In the genomic region with DNA sequence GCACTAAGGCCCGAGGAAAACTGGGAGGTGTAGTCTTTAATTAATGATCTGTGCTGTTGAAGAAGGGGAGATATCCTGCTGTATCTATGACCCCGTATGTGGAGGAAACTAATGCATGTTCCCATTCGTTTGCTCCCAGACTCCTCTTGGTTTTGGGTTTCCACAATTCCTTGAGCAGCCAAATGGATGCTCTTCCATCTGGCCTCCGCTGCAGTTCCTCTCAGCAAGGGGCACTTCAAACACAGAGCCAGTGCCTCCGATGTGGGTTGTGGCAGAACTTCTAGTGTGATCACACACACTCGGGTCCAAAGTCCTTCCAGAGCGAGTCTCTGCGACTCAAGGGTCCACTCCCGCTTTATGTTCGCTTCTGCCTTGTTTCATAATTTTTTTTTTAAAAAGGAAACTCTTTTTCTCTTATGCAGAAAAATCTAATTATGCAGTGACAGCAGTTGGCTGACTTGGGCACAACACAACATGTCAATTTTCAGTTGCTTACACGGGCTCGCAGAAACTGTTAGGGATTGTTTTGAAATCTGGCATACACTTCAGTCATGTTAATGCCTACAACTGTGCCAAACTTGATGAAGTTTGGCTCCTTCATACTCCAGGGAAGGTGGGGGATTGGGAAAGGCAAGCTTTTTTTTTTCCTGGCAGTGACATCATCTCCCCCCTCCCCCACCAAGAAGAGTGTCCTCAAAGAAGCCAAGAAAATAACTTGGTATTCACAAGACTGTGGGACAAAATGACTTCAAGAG, we compare ENCODE assay signal across 14 mouse cellular contexts.
DNase-seq lines count a peak whose midpoint lies in the region; ATAC-seq and TF ChIP-seq lines count a peak whose summit lies in the region.
"Had no signal": no experiment of that assay in that cellular context is flagged by ENCODE, and none has a peak within 500 bp of the region (broad histone marks: within the 10 kb centered on the region; RNA-seq: fewer than 3 reads in every experiment).

No protein-coding gene starts in this region.

- no peak overlapping the region for H3K27ac ChIP-seq in heart, embryonic 11.5 days (ENCODE audit: low read depth, low read length)
- no peak overlapping the region for H3K27ac ChIP-seq in forebrain, postnatal 0 days (ENCODE audit: low read depth, low read length)
- H3K27ac ChIP-seq: intestine, embryonic 15.5 days; limb, embryonic 12.5 days; macrophage; stomach, postnatal 0 days had no signal

- no peaks in the 10 kb centered on the region for H3K36me3 ChIP-seq in heart, embryonic 11.5 days (ENCODE audit: control insufficient read depth, insufficient read depth, low read length)
- no peaks in the 10 kb centered on the region for H3K36me3 ChIP-seq in forebrain, postnatal 0 days (ENCODE audit: insufficient read depth)
- H3K36me3 ChIP-seq: intestine, embryonic 15.5 days; limb, embryonic 12.5 days had no signal

- no peak overlapping the region for H3K4me3 ChIP-seq in heart, embryonic 11.5 days (ENCODE audit: low read depth, low read length)
- H3K4me3 ChIP-seq in forebrain, postnatal 0 days (ENCODE audit: low read depth, low read length) = no peak overlapping the region
- H3K4me3 ChIP-seq: intestine, embryonic 15.5 days; limb, embryonic 12.5 days had no signal

- no peaks in the 10 kb centered on the region for H3K9me3 ChIP-seq in heart, embryonic 11.5 days (replicated peaks; ENCODE audit: control insufficient read depth, low read length)
- no peaks in the 10 kb centered on the region for H3K9me3 ChIP-seq in forebrain, postnatal 0 days (ENCODE audit: low read length)
- H3K9me3 ChIP-seq: intestine, embryonic 15.5 days; limb, embryonic 12.5 days had no signal

- ATAC-seq in heart, embryonic 11.5 days (replicated peaks; ENCODE audit: insufficient number of reproducible peaks, low FRiP score, low TSS enrichment) = no peak
- ATAC-seq in forebrain, postnatal 0 days = peak; percentile 94
- ATAC-seq: intestine, embryonic 15.5 days had no signal

- WGBS in heart, embryonic 11.5 days (ENCODE audit: insufficient replicate concordance) = 76% methylated on average over 12 of the region's 12 CpGs
- WGBS in forebrain, postnatal 0 days = 40% methylated on average over 12 of the region's 12 CpGs

- no peak overlapping the region for H3K4me2 ChIP-seq in heart, embryonic 11.5 days
- no peak overlapping the region for H3K4me2 ChIP-seq in forebrain, postnatal 0 days (ENCODE audit: low read depth)
- H3K4me2 ChIP-seq: intestine, embryonic 15.5 days; limb, embryonic 12.5 days had no signal

- peak; percentile 82 for DNase-seq in heart, adult 11 months
- DNase-seq in right cerebral cortex, postnatal 10 days (ENCODE audit: low spot score in 2 of 2) = peak; percentile 33 to 53
- no peak for DNase-seq in right cerebral cortex, postnatal 25 days
- DNase-seq in forebrain, postnatal 0 days = peak; percentile 87
- DNase-seq in skeletal muscle tissue, adult 2 months (ENCODE audit: low read depth, low spot score) = peak; percentile 24
- DNase-seq in kidney, adult 8-10 months = no peak
- DNase-seq: cerebellum, adult 9-11 months; kidney, postnatal 4 days had no signal

- H3K4me1 ChIP-seq in heart, embryonic 11.5 days (ENCODE audit: control insufficient read depth, insufficient read depth, low read length) = no peaks in the 10 kb centered on the region
- peaks cover 6% of the 10 kb centered on the region; the same call in 1 of the 2 replicates for H3K4me1 ChIP-seq in forebrain, postnatal 0 days (ENCODE audit: insufficient read depth)
- H3K4me1 ChIP-seq: intestine, embryonic 15.5 days had no signal

- H3K9ac ChIP-seq in heart, embryonic 11.5 days (ENCODE audit: low read depth, low read length) = no peak overlapping the region
- no peak overlapping the region for H3K9ac ChIP-seq in forebrain, postnatal 0 days
- H3K9ac ChIP-seq: intestine, embryonic 15.5 days; limb, embryonic 12.5 days had no signal

- H3K27me3 ChIP-seq in heart, embryonic 11.5 days (ENCODE audit: control insufficient read depth, insufficient read depth, low read length) = no peaks in the 10 kb centered on the region
- H3K27me3 ChIP-seq in forebrain, postnatal 0 days (ENCODE audit: insufficient read depth, low read length) = no peaks in the 10 kb centered on the region; the same call in none of the 2 replicates
- H3K27me3 ChIP-seq: CH12.LX; intestine, embryonic 15.5 days; limb, embryonic 12.5 days had no signal

- no peak for TF ChIP-seq CTCF in forebrain, postnatal 0 days (IDR thresholded peaks at IDR 0.05; ENCODE audit: low read depth)

Comparison
In these comparisons a context has a peak if more than half of its experiments do, and no peak if none do; other contexts are left out.
1. DNase-seq: peak in heart, adult 11 months (single experiment), right cerebral cortex, postnatal 10 days (2 of 2), forebrain, postnatal 0 days (single experiment) and skeletal muscle tissue, adult 2 months (single experiment); none in right cerebral cortex, postnatal 25 days (single experiment) and kidney, adult 8-10 months (0 of 2).